Mouse (Mus musculus): ENCODE data around the gene Fhod1.
"Not testable (repeated sequence)": the region's sequence is repeated elsewhere in the genome, so short reads cannot be mapped to it uniquely, and the experiment has no call there.

Fhod1 gene

DNA sequence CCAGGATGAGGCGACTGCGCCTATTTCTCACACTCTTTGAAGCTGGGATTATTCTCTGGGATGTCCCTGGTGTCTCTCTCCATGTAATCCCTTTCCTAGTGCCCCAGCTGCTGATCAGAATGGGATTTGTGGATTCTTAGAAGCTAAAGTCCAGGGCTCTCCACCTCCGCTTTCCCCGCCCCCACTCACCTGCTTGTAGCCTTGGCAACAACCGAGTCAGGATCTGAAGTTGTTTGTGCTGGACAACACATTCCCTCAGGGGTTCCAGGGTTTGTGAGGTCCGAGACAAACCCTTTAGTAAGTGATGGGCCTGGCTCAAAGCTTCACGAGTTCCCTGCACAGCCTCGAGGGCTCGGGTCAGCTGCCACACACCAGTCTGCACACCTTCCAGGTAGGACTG is 53.0 kb downstream of the Fhod1 start:
- DNase-seq = no peak

- no peak for DNase-seq
These were observed 54.3 kb downstream of the Fhod1 start for GRCm38 (mm10) chr8:105293405-105293804.

- no peak for DNase-seq
These were observed 55.3 kb downstream of the Fhod1 start for GRCm38 (mm10) chr8:105292471-105292870.

DNA sequence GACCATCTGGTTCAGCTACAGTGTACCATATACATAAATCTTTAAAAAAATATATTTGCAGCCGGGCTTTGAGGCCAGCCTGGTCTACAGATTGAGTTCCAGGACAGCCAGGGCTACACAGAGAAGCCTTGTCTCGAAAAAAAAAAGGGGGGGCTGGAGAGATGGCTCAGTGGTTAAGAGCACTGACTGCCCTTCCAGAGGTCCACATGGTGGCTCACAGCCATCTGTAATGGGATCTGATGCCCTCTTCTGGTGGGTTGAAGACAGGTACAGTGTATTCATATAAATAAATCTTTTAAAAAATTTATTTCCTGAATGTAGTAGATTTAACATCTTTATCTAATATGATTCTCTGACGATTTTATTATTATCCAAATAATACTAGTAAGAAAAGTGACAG is 56.0 kb downstream of the Fhod1 start:
- DNase-seq = not testable (repeated sequence)

DNA sequence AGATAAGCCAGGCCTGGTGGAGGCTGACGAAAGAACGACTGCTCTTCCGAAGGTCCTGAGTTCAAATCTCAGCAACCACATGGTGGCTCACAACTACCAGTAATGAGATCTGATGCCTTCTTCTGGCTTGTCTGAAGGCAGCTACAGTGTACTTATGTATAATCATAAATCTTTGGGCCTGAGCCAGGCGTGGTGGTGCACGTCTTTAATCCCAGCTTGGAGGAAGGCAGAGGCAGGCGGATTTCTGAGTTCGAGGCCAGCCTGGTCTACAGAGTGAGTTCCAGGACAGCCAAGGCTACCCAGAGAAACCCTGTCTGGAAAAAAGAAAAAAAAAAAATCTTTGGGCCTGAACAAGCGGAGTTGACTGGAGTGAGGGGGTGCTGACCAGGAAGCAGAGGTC is 56.4 kb downstream of the Fhod1 start:
- DNase-seq = not testable (repeated sequence)

DNA sequence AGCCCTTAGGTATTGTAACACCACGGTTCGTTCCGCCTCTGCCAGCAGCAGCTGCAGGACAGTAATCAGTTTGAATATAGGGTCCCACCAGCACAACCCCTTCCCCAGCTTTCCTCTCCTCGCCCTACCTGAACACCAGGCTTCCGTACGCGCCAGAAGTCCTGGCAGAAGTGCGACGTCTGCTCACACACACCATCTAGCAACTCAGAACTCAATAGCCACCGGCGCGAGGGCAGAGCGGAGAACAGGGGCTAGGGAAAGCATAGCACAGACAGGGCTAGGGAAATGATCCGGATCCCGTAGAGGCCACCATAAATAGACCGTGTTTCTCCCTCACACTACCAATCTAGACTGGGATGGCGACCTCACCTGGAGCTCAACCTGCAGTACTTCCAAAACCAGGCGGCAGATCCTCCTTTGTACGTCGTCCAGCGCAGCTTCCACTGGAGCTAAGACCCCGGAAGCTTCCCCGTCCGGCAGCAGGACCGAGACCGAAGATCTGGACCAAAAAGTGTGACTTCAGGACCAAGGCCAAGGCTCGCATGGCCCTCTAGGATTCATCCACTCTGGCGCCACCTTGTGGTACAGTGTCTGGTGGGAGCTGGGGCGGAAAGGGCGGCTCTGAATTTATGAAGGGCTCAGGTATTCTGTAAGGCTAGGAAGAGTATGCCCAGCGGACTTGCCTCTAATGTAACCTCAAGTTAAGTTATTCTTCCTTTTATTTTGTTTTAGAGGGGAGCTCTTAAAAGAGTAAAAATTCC is 57.0 kb downstream of the Fhod1 start:
- peak; percentile 98 for DNase-seq

GRCm38 (mm10) chr8:105289805-105290460 is 57.8 kb downstream of the Fhod1 start, which contains the start of gene 4931428F04Rik:
TSS of gene 4931428F04Rik (minus strand) at chr8:105289864.
- peak; percentile 77 for DNase-seq

- DNase-seq = peak; percentile 99
These were observed 58.6 kb downstream of the Fhod1 start for GRCm38 (mm10) chr8:105288958-105289732.

- no peak for DNase-seq
These were observed 59.5 kb downstream of the Fhod1 start for GRCm38 (mm10) chr8:105288231-105288630.

GRCm38 (mm10) chr8:105286907-105287306 is 60.8 kb downstream of the Fhod1 start:
- no peak for DNase-seq

- DNase-seq = no peak
These were observed 62.2 kb downstream of the Fhod1 start for GRCm38 (mm10) chr8:105285514-105285913.

- DNase-seq = peak; percentile 83
These were observed 64.7 kb downstream of the Fhod1 start for GRCm38 (mm10) chr8:105283074-105283473.

DNA sequence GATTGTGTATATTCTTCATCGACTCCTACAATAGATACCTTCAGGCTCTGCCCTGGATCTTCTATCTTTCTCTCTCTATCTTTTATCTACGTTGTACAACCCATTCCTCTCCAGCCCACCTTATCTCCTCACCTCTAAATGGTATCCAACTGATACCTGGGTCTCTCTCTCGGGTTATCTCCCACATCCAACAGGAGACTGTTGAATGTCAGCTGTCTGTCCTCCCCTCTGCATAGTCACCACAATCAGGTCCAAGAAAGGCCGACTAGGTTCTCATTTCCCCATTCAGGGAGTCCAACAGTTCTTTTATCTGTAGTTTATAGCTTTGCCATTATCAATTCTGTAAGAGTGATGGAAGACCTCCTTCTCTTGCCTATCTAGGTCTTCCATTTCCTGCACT is 65.5 kb downstream of the Fhod1 start:
- DNase-seq = no peak

- DNase-seq = no peak
These were observed 65.9 kb downstream of the Fhod1 start for GRCm38 (mm10) chr8:105281821-105282220.

GRCm38 (mm10) chr8:105280567-105280966 is 67.2 kb downstream of the Fhod1 start:
- no peak for DNase-seq
